Comparison of ENCODE assay signal across 22 mouse cellular contexts in genomic region chr9:118951381-118951780, GRCm38 (mm10). TPM values are rescaled to one million over a fixed set of nuclear protein-coding genes. Genes with fewer than 3 reads are reported as not detected.
DNase-seq lines count a peak whose midpoint lies in the region; ATAC-seq and TF ChIP-seq lines count a peak whose summit lies in the region.
"Had no signal": no experiment of that assay in that cellular context is flagged by ENCODE, and none has a peak within 500 bp of the region (broad histone marks: within the 10 kb centered on the region; RNA-seq: fewer than 3 reads in every experiment).

No protein-coding gene starts in this region.

- TF ChIP-seq CTCF in lung, adult 2 months (IDR thresholded peaks at IDR 0.05; ENCODE audit: insufficient read depth, low read length): no peak

- no peak for DNase-seq in heart, adult 9 months (ENCODE audit: low spot score in 2 of 2)
- DNase-seq in heart, adult 18-20 months: no peak
- peak; percentile 22 for DNase-seq in lung, adult 2 months
- DNase-seq in lung, postnatal 14 days: no peak
- DNase-seq: cerebellum, adult 18-20 months; cerebellum, adult 9-11 months; cerebellum, postnatal 36 days; gastrocnemius, postnatal 25 days; heart, postnatal 14 days had no signal

- peaks cover 5% of the 10 kb centered on the region for H3K36me3 ChIP-seq in heart, embryonic 12.5 days
- H3K36me3 ChIP-seq in heart, embryonic 16.5 days (ENCODE audit: control insufficient read depth, insufficient read depth): no peaks in the 10 kb centered on the region
- H3K36me3 ChIP-seq: forebrain, embryonic 12.5 days; hindbrain, embryonic 12.5 days had no signal

- H3K9ac ChIP-seq in heart, embryonic 12.5 days: no peak overlapping the region
- H3K9ac ChIP-seq in heart, embryonic 16.5 days (ENCODE audit: low read length): no peak overlapping the region
- H3K9ac ChIP-seq: embryonic facial prominence, embryonic 13.5 days; forebrain, embryonic 12.5 days; hindbrain, embryonic 12.5 days had no signal

- H3K27ac ChIP-seq in heart, embryonic 12.5 days (ENCODE audit: poor library complexity, severe bottlenecking): peak overlapping the region; percentile 65
- H3K27ac ChIP-seq in heart, embryonic 16.5 days (ENCODE audit: low read length): peak overlapping the region; percentile 71
- peak overlapping the region; percentile 50; the same call in 1 of the 2 replicates for H3K27ac ChIP-seq in brown adipose tissue, adult 24 weeks (replicated peaks; ENCODE audit: low read depth, low read length)
- H3K27ac ChIP-seq: embryonic facial prominence, embryonic 13.5 days; forebrain, embryonic 12.5 days; hindbrain, embryonic 12.5 days had no signal

- H3K9me3 ChIP-seq in heart, embryonic 12.5 days (replicated peaks): no peaks in the 10 kb centered on the region
- H3K9me3 ChIP-seq in heart, embryonic 16.5 days (replicated peaks; ENCODE audit: control insufficient read depth, low read length): no peaks in the 10 kb centered on the region
- H3K9me3 ChIP-seq: embryonic facial prominence, embryonic 13.5 days; forebrain, embryonic 12.5 days; hindbrain, embryonic 12.5 days had no signal

- H3K4me2 ChIP-seq in heart, embryonic 12.5 days: no peak overlapping the region
- H3K4me2 ChIP-seq in heart, embryonic 16.5 days (ENCODE audit: low read depth, low read length): no peak overlapping the region
- H3K4me2 ChIP-seq: embryonic facial prominence, embryonic 13.5 days; forebrain, embryonic 12.5 days; hindbrain, embryonic 12.5 days had no signal

- no peak overlapping the region for H3K4me3 ChIP-seq in heart, embryonic 12.5 days
- H3K4me3 ChIP-seq in heart, embryonic 16.5 days (ENCODE audit: low read length): no peak overlapping the region
- H3K4me3 ChIP-seq in lung, adult 2 months (replicated peaks; ENCODE audit: extremely low read depth, low read depth, low read length): no peak overlapping the region
- no peak overlapping the region for H3K4me3 ChIP-seq in brown adipose tissue, adult 24 weeks (ENCODE audit: insufficient read depth, low read depth, low read length)
- H3K4me3 ChIP-seq: embryonic facial prominence, embryonic 13.5 days; forebrain, embryonic 12.5 days; hindbrain, embryonic 12.5 days had no signal

- no peak for TF ChIP-seq POLR2A in lung, adult 2 months (IDR thresholded peaks at IDR 0.05; ENCODE audit: borderline replicate concordance, extremely low read depth, low read depth, low read length)

- peaks cover 57% of the 10 kb centered on the region for H3K4me1 ChIP-seq in heart, embryonic 12.5 days (replicated peaks)
- H3K4me1 ChIP-seq in heart, embryonic 16.5 days (ENCODE audit: control insufficient read depth, insufficient read depth, low read length): peaks cover 30% of the 10 kb centered on the region
- peaks cover 25% of the 10 kb centered on the region for H3K4me1 ChIP-seq in lung, adult 2 months (ENCODE audit: control insufficient read depth, insufficient read depth, low read length)
- H3K4me1 ChIP-seq in brown adipose tissue, adult 24 weeks (ENCODE audit: control insufficient read depth, insufficient read depth, insufficient read length, low read length): peaks cover 12% of the 10 kb centered on the region; the same call in 1 of the 2 replicates
- H3K4me1 ChIP-seq: forebrain, embryonic 12.5 days; hindbrain, embryonic 12.5 days had no signal

- WGBS in heart, embryonic 12.5 days: 64% methylated on average over 7 of the region's 7 CpGs
- whole genome bisulfite sequencing in heart, embryonic 16.5 days: 69% methylated on average over 7 of the region's 7 CpGs
- 81% methylated on average over 7 of the region's 7 CpGs for WGBS in lung, adult 2 months

- no peak for ATAC-seq in heart, embryonic 12.5 days (ENCODE audit: insufficient number of reproducible peaks, low FRiP score)
- ATAC-seq in heart, embryonic 16.5 days (replicated peaks; ENCODE audit: extremely low read depth, insufficient read depth, low FRiP score): peak; percentile 43; the same call in 1 of the 2 replicates
- ATAC-seq: activated CD4-positive, CD25-positive, alpha-beta regulatory T cell, adult 4 months; forebrain, embryonic 16.5 days; hindbrain, embryonic 16.5 days; inflammation-experienced regulatory T-cells, adult 6 months; intestine, postnatal 0 days; Patski had no signal

- no peaks in the 10 kb centered on the region for H3K27me3 ChIP-seq in heart, embryonic 12.5 days (replicated peaks)
- H3K27me3 ChIP-seq in heart, embryonic 16.5 days (ENCODE audit: control insufficient read depth, insufficient read depth, low read length): no peaks in the 10 kb centered on the region
- H3K27me3 ChIP-seq: embryonic facial prominence, embryonic 13.5 days; forebrain, embryonic 12.5 days; hindbrain, embryonic 12.5 days; Patski had no signal

RNA-seq across cellular contexts. Expression of gene Ctdspl, which starts 25.1 kb away (rescaled TPM):
- 7.8 and 9.7 TPM in 2 replicates for polyA plus RNA-seq in heart, embryonic 12.5 days (2016; fragmentation: Nextera tagmentation; extraction: Ambion mirVana)
- polyA plus RNA-seq in heart, embryonic 16.5 days (2015; fragmentation: Nextera tagmentation; extraction: Ambion mirVana): 8.1 and 9.3 TPM in 2 replicates
- 10 to 100 TPM; 10.6 to 12.8 TPM for total RNA-seq in heart, adult 18-20 months (2021)
- 70.4 and 83.4 TPM in 2 replicates for polyA plus RNA-seq in lung, adult 2 months (2012; rRNA removed)
- 18.8 and 24.2 TPM in 2 replicates for polyA plus RNA-seq in brown adipose tissue, adult 24 weeks (2012; ENCODE audit: insufficient read depth, insufficient read length, missing spikeins)
- total RNA-seq: CH12.LX had no signal
